Mouse (Mus musculus): ENCODE measurements around the gene Inka1. TPM values are rescaled to one million over a fixed set of nuclear protein-coding genes. Genes with fewer than 3 reads are reported as not detected.

The Inka1 gene
- polyA plus RNA-seq, 1 experiment from 2014 or later: 5.7 TPM

DNA sequence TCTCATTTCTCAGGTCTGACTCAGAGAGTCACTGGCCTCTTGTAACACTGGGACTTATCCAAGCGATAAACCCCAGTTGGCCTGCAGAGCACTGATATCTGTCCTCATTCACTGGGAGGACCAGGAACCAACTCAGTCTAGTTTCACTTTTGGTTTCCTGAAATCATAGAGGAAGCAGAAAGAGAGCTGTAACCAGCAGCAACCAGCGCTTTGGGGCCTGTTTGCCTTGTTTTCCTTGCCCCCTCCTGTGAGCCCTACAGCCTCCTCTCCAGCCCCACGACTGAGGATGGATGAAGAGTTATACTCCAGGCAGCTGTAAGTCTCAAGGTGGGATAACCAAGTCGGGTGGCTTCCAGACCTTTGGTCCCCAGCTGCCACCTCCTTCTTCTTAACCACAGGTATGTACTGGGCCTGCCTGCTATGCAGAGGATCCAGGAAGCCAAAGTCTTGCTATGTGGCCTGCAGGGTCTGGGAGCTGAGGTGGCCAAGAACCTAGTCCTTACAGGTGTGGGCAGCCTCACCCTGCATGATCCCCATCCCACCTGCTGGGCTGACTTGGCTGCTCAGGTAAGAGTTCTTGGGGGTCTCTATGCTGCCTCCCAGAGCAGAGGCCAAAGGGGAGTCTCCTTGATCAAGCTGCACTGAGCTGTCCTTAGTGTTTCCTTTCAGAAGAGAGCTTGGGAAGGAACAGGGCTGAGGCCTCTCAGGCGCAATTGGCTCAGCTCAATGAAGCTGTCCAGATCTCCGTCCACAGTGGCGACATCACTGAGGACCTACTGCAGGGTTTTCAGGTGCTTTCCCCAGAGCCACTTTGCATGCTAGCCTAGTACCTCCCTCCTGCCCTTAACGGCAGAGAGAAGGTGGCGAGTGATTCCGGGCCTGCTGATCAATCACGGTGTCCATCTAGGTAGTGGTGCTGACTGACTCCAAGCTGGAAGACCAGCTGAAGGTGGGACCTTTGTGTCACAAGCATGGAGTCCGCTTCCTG, 10.0 kb downstream of the Inka1 start, which contains the start of gene Uba7:
Uba7 (plus strand) TSS at position 107 of the 988 bp plus-strand sequence.
- H3K4me3 ChIP-seq (ENCODE audit: inconsistent target): peak within 1 kb of the TSS; percentile 88
- WGBS (ENCODE audit: missing documents): 15% methylated on average over 12 of the region's 12 CpGs
- H3K36me3 ChIP-seq (ENCODE audit: inconsistent target): peaks cover 41% of the 10 kb centered on the region
- H3K79me2 ChIP-seq (ENCODE audit: inconsistent target): peaks cover 48% of the 10 kb centered on the region
- peak within 1 kb of the TSS; percentile 91 for H3K27ac ChIP-seq

DNA sequence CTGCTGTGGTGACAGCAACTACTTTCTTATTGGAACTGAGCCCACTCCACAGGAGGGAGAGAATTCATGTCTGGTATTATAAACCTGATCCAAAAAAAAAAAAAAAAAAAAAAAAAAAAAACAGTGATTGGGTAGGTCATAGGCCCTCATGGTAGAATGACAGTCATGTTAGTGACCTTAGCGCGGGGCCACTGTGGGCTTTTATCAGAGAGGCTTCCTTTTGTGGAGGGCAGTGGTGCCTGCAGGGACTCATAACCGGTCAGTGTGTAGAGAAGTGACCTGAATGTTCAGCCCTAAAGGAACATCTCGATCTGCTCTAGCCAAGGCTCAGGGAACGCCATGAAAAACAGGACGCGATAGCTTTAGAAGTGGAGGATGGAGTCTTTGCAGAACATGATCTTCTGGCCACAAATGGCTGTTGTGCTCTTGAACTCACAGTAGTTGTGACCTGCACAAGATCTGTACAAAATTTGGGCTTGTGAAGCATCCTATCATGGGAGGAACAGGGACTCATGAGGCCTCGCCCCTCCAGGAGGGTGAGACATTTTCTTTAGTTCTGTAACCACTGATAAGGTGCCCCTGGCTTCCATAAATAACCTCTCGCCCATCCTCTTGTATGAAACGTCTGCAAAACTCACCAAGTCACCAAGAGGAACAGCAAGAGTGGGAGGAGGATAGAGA, 11.0 kb downstream of the Inka1 start:
- Histone ChIP-seq H3K79me2 (ENCODE audit: inconsistent target) (peaks cover 43% of the 10 kb centered on the region), H3K4me3 (ENCODE audit: inconsistent target) (peak overlapping the region; percentile 88; the same call in 1 of the 2 replicates), H3K27ac (peak overlapping the region; percentile 91), H3K36me3 (ENCODE audit: inconsistent target) (peaks cover 30% of the 10 kb centered on the region)
- 59% methylated on average over 10 of the region's 10 CpGs for WGBS (ENCODE audit: missing documents)

DNA sequence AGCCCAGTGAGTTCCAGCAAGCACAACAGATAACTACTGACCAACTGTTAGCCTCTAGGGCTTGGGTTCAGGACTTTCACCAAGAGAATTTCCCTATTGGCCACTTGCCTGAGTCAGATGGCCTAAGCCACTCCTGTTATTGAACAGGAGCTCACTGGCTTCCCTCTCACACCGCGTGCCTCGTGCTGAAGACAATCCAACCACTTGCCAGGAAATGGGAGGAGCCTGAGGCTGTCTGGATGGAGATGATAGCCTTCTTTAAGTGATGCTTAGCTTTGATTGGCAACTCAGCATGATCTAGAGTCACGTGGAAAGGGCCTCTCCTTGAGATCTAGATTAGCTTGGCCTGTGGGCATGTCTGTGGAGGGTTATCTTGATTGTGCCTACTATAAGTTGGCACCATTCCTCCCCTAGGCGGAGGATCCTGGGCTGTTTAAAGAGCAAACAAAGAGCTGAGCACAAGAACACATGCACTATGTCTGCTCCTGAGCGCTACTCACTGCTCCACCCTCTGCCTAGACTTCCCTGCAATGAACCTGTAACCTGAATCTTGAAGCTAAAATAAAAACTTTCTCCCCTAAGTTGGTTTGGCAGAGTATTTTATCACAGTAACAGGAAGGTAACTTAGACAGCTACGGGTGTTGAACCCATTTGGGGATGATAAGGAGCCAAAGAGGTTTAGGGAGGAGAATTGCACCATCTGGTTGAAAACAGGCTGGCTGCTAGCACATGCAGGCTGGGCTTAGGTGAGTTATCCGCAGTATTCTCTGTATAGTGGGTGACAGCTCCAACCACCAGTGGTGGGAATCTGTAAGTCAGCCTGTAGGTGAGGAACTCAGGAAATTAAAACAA, 13.8 kb downstream of the Inka1 start:
- Histone ChIP-seq H3K27ac (no peak overlapping the region), H3K79me2 (ENCODE audit: inconsistent target) (peaks cover 16% of the 10 kb centered on the region), H3K36me3 (ENCODE audit: inconsistent target) (peaks cover 3% of the 10 kb centered on the region; the same call in 1 of the 2 replicates), H3K4me3 (ENCODE audit: inconsistent target) (no peak overlapping the region)
- WGBS (ENCODE audit: missing documents): 63% methylated on average over 8 of the region's 8 CpGs

DNA sequence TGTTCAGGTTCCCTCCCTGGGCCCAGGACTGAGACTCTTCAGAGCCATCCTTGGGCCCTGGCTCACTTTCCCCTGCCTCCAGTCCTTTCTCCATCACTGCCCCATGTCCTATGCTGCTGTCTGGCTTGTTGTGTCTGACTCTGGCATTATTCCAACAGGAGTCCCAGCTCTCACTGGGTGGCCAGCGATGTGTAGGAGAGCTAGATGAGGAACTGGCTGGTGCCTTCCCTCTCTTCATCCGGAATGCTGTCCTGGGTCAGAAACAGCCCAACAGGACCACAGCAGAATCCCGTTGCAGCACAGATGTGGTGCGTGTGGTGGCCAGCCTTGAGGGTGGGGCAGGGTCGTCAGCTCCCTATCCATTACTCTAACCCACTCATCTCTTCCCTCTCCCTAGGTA, 15.4 kb downstream of the Inka1 start:
- Histone ChIP-seq H3K36me3 (ENCODE audit: inconsistent target) (no peaks in the 10 kb centered on the region), H3K79me2 (ENCODE audit: inconsistent target) (no peaks in the 10 kb centered on the region), H3K27ac (no peak overlapping the region), H3K4me3 (ENCODE audit: inconsistent target) (no peak overlapping the region)
- WGBS (ENCODE audit: missing documents): 85% methylated on average over 5 of the region's 5 CpGs

DNA sequence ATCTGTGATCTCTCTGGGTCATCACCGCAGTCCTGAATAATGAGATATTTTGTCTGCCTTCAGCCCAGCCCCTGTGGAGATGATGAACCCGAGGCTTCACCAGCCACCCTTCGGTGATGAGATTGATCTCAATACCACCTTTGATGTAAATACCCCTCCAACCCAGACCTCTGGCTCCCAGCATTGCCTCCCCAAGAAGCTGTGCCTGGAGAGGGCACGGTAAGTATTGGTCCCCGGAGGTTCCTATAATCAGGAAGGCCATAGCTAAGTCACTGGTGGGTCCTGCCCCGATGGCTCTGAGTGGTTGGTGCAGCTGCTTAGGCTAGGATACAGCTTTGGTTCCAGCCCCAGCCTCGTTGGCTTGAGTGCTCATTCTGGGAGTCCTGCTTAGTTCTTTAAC, 17.1 kb downstream of the Inka1 start:
- Histone ChIP-seq H3K79me2 (ENCODE audit: inconsistent target) (no peaks in the 10 kb centered on the region), H3K27ac (no peak overlapping the region), H3K36me3 (ENCODE audit: inconsistent target) (no peaks in the 10 kb centered on the region), H3K4me3 (ENCODE audit: inconsistent target) (no peak overlapping the region)
- WGBS (ENCODE audit: missing documents): 89% methylated on average over 7 of the region's 7 CpGs

DNA sequence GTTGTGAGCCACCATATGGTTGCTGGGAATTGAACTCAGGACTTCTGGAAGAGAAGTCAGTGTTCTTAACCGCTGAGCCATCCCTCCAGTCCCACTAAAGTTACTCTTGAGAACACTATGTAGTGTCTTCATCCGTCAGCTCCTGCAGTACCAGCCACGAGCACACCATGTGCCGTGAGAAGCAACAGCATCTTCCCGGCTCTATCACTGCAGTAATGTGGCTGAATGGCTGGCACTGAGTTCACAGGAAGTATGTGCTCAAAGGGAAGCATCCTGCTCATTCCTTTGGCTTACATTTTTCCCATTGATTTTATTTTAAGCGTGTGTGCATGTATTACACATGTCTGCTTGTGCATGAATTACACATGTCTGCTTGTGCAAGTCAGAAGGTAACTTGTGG, 18.2 kb downstream of the Inka1 start:
- Histone ChIP-seq H3K27ac (no peak overlapping the region), H3K4me3 (ENCODE audit: inconsistent target) (no peak overlapping the region), H3K79me2 (ENCODE audit: inconsistent target) (no peaks in the 10 kb centered on the region), H3K36me3 (ENCODE audit: inconsistent target) (no peaks in the 10 kb centered on the region)
- 94% methylated on average over 6 of the region's 6 CpGs for WGBS (ENCODE audit: missing documents)

DNA sequence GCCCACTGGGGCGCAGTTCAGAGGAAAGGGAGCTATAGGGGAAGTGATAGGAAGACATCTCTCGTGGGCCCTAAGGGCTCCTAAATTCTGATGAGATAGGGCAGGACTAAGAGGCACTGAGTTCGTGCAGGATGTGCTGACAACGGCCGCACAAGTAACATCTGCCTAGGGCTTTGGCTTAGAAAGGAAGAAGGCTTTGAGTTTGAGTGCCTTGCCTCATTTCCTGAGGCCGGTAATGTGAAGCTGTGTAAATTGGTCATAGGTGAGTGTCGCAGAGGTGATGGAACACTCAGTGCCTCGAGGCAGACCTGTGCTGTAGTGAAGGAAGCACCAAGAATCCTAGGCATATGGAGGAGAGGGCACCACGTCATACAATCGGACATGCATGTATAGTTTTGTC, 19.0 kb downstream of the Inka1 start:
- WGBS (ENCODE audit: missing documents): 65% methylated on average over 10 of the region's 10 CpGs
- H3K36me3 ChIP-seq (ENCODE audit: inconsistent target): no peaks in the 10 kb centered on the region
- H3K27ac ChIP-seq: no peak overlapping the region
- no peak overlapping the region for H3K4me3 ChIP-seq (ENCODE audit: inconsistent target)
- no peaks in the 10 kb centered on the region for H3K79me2 ChIP-seq (ENCODE audit: inconsistent target)

DNA sequence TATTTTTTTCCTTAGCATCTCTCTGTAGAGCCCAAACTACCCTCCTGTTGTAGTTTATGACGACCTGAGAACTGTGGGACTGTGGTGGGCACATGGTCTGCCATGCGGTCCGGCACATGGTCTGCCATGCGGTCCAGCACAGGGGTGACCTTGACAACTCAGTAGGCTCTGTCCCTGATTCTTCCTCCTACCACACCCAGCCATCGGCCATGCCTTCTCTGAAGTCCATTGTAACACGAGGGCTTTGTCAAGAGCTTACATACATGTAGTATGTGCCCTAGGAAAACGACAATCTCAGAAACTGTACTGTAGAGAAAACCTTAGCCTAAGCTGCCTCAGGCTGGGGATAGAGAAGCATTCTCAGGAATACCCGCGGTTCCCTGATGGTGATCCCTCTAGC, 21.0 kb downstream of the Inka1 start:
- no peaks in the 10 kb centered on the region for H3K79me2 ChIP-seq (ENCODE audit: inconsistent target)
- 95% methylated on average over 9 of the region's 9 CpGs for WGBS (ENCODE audit: missing documents)
- H3K4me3 ChIP-seq (ENCODE audit: inconsistent target): no peak overlapping the region
- no peak overlapping the region for H3K27ac ChIP-seq
- no peaks in the 10 kb centered on the region for H3K36me3 ChIP-seq (ENCODE audit: inconsistent target)

DNA sequence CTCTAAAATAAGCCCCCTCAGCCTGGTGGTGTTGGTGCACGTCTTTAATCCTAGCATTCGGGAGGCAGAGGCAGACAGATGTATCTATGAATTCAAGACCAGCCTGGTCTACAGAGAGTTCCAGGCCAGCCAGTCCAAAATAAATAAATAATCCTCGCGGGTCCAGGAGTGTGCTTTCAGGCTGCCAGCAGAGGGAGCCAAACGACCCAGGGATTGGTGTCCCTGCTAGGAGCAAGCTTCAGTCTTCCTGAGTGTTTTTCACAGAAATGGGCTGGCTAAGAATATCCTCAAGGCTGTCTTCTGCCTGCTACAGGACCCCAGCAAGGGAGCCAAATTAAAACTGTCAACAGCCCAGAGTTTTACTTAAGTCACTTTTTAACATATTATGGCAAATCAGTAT, 22.0 kb downstream of the Inka1 start:
- H3K36me3 ChIP-seq (ENCODE audit: inconsistent target): no peaks in the 10 kb centered on the region
- H3K27ac ChIP-seq: no peak overlapping the region
- 11% methylated on average over 5 of the region's 5 CpGs for WGBS (ENCODE audit: missing documents)
- H3K79me2 ChIP-seq (ENCODE audit: inconsistent target): no peaks in the 10 kb centered on the region
- no peak overlapping the region for H3K4me3 ChIP-seq (ENCODE audit: inconsistent target)

DNA sequence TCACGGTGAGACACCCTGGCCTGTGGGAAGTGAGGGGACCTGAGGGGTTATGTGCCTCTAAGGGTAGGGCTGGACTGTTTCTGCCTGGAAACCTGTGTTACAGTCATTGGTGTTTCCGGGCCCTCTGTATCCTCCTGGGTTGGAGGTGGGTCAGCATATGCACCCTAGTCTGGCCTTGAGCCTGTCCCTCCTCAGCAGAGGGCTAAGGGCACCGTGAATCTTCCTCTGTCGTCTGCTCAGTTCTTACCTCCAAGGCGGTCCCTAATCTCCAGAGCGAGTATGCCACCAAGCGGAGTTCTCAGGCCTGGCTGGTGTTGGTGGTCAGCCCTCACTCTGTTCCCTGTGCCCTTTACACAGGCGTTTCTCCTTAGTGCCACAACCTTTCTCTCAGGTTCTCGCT, 22.8 kb downstream of the Inka1 start:
- 88% methylated on average over 9 of the region's 9 CpGs for WGBS (ENCODE audit: missing documents)
- no peak overlapping the region for H3K4me3 ChIP-seq (ENCODE audit: inconsistent target)
- H3K79me2 ChIP-seq (ENCODE audit: inconsistent target): no peaks in the 10 kb centered on the region
- H3K27ac ChIP-seq: no peak overlapping the region
- no peaks in the 10 kb centered on the region for H3K36me3 ChIP-seq (ENCODE audit: inconsistent target)

DNA sequence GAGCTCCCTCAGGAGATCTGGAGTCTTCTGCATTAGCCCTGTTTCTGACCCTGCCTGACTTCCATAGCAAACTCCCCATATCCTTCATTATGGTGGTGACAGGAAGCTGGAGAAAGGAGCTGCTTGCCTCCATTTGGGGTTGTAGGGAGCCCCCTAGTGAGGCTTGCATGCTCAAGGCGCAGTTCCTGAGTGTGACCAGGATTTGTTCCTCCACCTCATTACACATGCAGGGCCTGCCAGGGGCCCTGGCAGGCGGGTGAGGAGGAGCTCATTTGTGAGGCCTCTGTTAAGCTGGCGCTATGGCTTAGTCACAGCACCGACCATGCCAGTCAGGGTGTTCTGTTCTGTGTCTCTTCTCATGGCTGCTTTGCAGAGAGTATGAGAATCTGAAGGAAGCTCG, 23.8 kb downstream of the Inka1 start:
- H3K79me2 ChIP-seq (ENCODE audit: inconsistent target): no peaks in the 10 kb centered on the region
- 72% methylated on average over 5 of the region's 5 CpGs for WGBS (ENCODE audit: missing documents)
- no peaks in the 10 kb centered on the region for H3K36me3 ChIP-seq (ENCODE audit: inconsistent target)
- no peak overlapping the region for H3K27ac ChIP-seq
- H3K4me3 ChIP-seq (ENCODE audit: inconsistent target): no peak overlapping the region

DNA sequence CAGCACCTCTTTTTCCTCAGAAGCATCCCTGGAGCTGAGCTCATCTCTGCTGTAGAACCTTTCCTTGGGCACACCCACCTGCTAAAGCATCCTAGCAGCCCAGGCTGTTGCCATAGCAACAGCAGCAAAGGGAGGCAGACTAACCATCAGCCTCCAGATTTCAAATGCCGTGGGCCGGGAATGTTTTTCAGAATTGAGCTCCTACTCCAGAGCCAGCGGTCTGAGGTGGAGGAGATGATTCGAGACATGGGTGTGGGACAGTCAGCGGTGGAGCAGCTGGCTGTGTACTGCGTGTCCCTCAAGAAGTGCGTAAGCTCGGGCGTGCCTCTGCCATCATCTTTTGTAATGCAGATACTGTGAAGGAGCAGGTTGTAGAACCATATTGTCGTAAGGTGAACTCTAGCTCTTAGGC, 24.3 kb downstream of the Inka1 start:
- no peak overlapping the region for H3K4me3 ChIP-seq (ENCODE audit: inconsistent target)
- no peaks in the 10 kb centered on the region for H3K36me3 ChIP-seq (ENCODE audit: inconsistent target)
- WGBS (ENCODE audit: missing documents): 94% methylated on average over 10 of the region's 10 CpGs
- H3K79me2 ChIP-seq (ENCODE audit: inconsistent target): no peaks in the 10 kb centered on the region
- no peak overlapping the region for H3K27ac ChIP-seq

DNA sequence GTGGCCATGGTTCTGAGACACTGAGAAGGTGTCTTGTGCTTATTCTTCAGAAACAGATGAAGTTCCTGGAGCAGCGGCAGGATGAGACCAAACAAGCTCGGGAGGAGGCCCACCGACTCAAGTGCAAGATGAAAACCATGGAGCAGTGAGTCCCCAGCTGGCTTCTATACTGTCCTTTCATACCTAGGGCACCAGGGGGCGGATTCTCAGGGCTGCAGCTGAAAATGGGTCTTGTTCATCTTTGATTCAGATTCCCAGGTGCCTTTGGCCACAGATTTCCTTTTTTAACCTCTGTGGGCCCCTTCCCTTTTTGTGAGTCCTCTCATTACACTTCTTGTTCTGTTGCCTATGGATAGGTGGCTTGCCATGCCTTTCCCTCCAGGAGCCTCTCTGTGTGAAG, 24.8 kb downstream of the Inka1 start:
- H3K36me3 ChIP-seq (ENCODE audit: inconsistent target): no peaks in the 10 kb centered on the region
- H3K79me2 ChIP-seq (ENCODE audit: inconsistent target): no peaks in the 10 kb centered on the region
- no peak overlapping the region for H3K27ac ChIP-seq
- no peak overlapping the region for H3K4me3 ChIP-seq (ENCODE audit: inconsistent target)
- 53% methylated on average over 4 of the region's 4 CpGs for WGBS (ENCODE audit: missing documents)

DNA sequence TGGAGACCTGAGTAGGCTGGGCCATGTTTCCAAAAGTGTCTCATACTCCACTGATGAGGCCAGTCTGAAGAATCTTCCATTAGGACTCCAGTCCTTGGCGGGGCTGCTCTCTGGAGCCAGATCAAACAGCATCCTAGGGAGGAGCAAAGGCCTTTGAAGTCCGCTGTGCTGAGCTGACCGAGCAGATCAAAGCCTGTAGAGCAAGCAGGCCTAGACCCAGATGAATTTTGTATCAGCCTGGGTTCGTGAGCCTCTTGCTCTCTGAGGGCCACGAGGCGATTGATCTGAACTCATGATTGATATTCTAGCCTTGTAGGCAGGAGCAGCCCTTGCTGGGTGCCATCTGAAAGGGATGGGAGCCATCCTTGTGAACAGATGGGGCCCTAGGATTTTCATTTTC, 25.8 kb downstream of the Inka1 start:
- Histone ChIP-seq H3K27ac (no peak overlapping the region), H3K36me3 (ENCODE audit: inconsistent target) (no peaks in the 10 kb centered on the region), H3K79me2 (ENCODE audit: inconsistent target) (no peaks in the 10 kb centered on the region), H3K4me3 (ENCODE audit: inconsistent target) (no peak overlapping the region)
- 94% methylated on average over 6 of the region's 6 CpGs for WGBS (ENCODE audit: missing documents)
